Mouse (Mus musculus): Measurements from ENCODE around the gene Notch3. TPM values are rescaled to one million over a fixed set of nuclear protein-coding genes. Genes with fewer than 3 reads are reported as not detected.

The Notch3 gene
- polyA plus RNA-seq, 1 experiment from 2014 or later, result 6.4 TPM

- ATAC-seq (replicated peaks; ENCODE audit: insufficient number of reproducible peaks, insufficient read depth, low FRiP score, low read depth), result no peak; the same call in 1 of the 2 replicates
- H3K36me3 ChIP-seq, result no peaks in the 10 kb centered on the region
- WGBS, result 28% methylated on average over 1 of the region's 1 CpGs
Measured at GRCm38 (mm10) chr17:32091032-32091363, 75.7 kb downstream of the Notch3 start.

GRCm38 (mm10) chr17:32087069-32087468, 79.6 kb downstream of the Notch3 start:
- peaks cover 9% of the 10 kb centered on the region for H3K4me1 ChIP-seq (replicated peaks)
- WGBS, result 91% methylated on average over 2 of the region's 2 CpGs
- no peak overlapping the region for H3K27ac ChIP-seq
- no peaks in the 10 kb centered on the region for H3K36me3 ChIP-seq
- H3K9me3 ChIP-seq (replicated peaks), result no peaks in the 10 kb centered on the region
- no peak overlapping the region for H3K4me2 ChIP-seq
- H3K9ac ChIP-seq, result no peak overlapping the region
- H3K27me3 ChIP-seq, result no peaks in the 10 kb centered on the region
- ATAC-seq (replicated peaks; ENCODE audit: insufficient number of reproducible peaks, insufficient read depth, low FRiP score, low read depth), result no peak
- H3K4me3 ChIP-seq, result no peak overlapping the region

More at GRCm38 (mm10) chr17:32091032-32091363, 75.7 kb downstream of the Notch3 start:
- no peaks in the 10 kb centered on the region for H3K27me3 ChIP-seq
- H3K27ac ChIP-seq, result peak overlapping the region; percentile 47; the same call in 1 of the 2 replicates
- 0 out of 2 replicates have a peak overlapping the region, but pooled peaks have one; percentile 25 for H3K9ac ChIP-seq
- peak overlapping the region; percentile 43 for H3K4me3 ChIP-seq
- H3K4me1 ChIP-seq (replicated peaks), result peaks cover 9% of the 10 kb centered on the region
- peak overlapping the region; percentile 62 for H3K4me2 ChIP-seq
- H3K9me3 ChIP-seq (replicated peaks), result no peaks in the 10 kb centered on the region

GRCm38 (mm10) chr17:32083351-32083750, 83.3 kb downstream of the Notch3 start:
- 83% methylated on average over 2 of the region's 2 CpGs for WGBS
- Histone ChIP-seq H3K27ac (no peak overlapping the region), H3K9me3 (replicated peaks) (no peaks in the 10 kb centered on the region), H3K4me3 (no peak overlapping the region), H3K36me3 (no peaks in the 10 kb centered on the region), H3K27me3 (no peaks in the 10 kb centered on the region), H3K4me2 (no peak overlapping the region), H3K9ac (no peak overlapping the region), H3K4me1 (replicated peaks) (no peaks in the 10 kb centered on the region)
- ATAC-seq (replicated peaks; ENCODE audit: insufficient number of reproducible peaks, insufficient read depth, low FRiP score, low read depth), result no peak

GRCm38 (mm10) chr17:32075164-32075563, 91.5 kb downstream of the Notch3 start:
- no peaks in the 10 kb centered on the region for H3K9me3 ChIP-seq (replicated peaks)
- no peaks in the 10 kb centered on the region for H3K36me3 ChIP-seq
- no peak for ATAC-seq (replicated peaks; ENCODE audit: insufficient number of reproducible peaks, insufficient read depth, low FRiP score, low read depth)
- H3K27me3 ChIP-seq, result 0 out of 2 replicates have a peak, but pooled peaks cover 8% of the 10 kb centered on the region
- 0% methylated on average over 2 of the region's 2 CpGs for WGBS
- H3K27ac ChIP-seq, result no peak overlapping the region
- no peaks in the 10 kb centered on the region for H3K4me1 ChIP-seq (replicated peaks)
- H3K4me2 ChIP-seq, result no peak overlapping the region
- no peak overlapping the region for H3K9ac ChIP-seq
- H3K4me3 ChIP-seq, result no peak overlapping the region

GRCm38 (mm10) chr17:32074658-32075057, 92.0 kb downstream of the Notch3 start:
- Histone ChIP-seq H3K36me3 (no peaks in the 10 kb centered on the region), H3K27ac (no peak overlapping the region), H3K4me2 (no peak overlapping the region), H3K27me3 (0 out of 2 replicates have a peak, but pooled peaks cover 8% of the 10 kb centered on the region), H3K4me3 (no peak overlapping the region), H3K9ac (no peak overlapping the region), H3K4me1 (replicated peaks) (no peaks in the 10 kb centered on the region), H3K9me3 (replicated peaks) (no peaks in the 10 kb centered on the region)
- ATAC-seq (replicated peaks; ENCODE audit: insufficient number of reproducible peaks, insufficient read depth, low FRiP score, low read depth), result no peak
- WGBS, result 47% methylated on average over 4 of the region's 4 CpGs

- Histone ChIP-seq H3K9ac (no peak overlapping the region), H3K27ac (no peak overlapping the region), H3K36me3 (no peaks in the 10 kb centered on the region), H3K4me2 (no peak overlapping the region), H3K4me3 (no peak overlapping the region), H3K9me3 (replicated peaks) (no peaks in the 10 kb centered on the region), H3K27me3 (0 out of 2 replicates have a peak, but pooled peaks cover 8% of the 10 kb centered on the region), H3K4me1 (replicated peaks) (no peaks in the 10 kb centered on the region)
- no peak for ATAC-seq (replicated peaks; ENCODE audit: insufficient number of reproducible peaks, insufficient read depth, low FRiP score, low read depth)
- 0% methylated on average over 2 of the region's 2 CpGs for WGBS
Measured at GRCm38 (mm10) chr17:32073359-32073758, 93.3 kb downstream of the Notch3 start.

Other genes starting within 250 kb of the Notch3 start
- 29.2 and 31.7 TPM in 2 replicates for gene Rrp1b, start 130.8 kb downstream of the Notch3 start, polyA plus RNA-seq (2015; fragmentation: Nextera tagmentation; extraction: Ambion mirVana)
- gene Hsf2bp, start 130.5 kb downstream of the Notch3 start, polyA plus RNA-seq (2015; fragmentation: Nextera tagmentation; extraction: Ambion mirVana), result 0.04 and 0.26 TPM in 2 replicates
- 0.30 and 0.34 TPM in 2 replicates for gene Ephx3, start 22.7 kb upstream of the Notch3 start, polyA plus RNA-seq (2015; fragmentation: Nextera tagmentation; extraction: Ambion mirVana)
- 48.8 and 66.7 TPM in 2 replicates for gene Brd4, start 117.9 kb upstream of the Notch3 start, polyA plus RNA-seq (2015; fragmentation: Nextera tagmentation; extraction: Ambion mirVana)
- gene Akap8, start 154.4 kb upstream of the Notch3 start, polyA plus RNA-seq (2015; fragmentation: Nextera tagmentation; extraction: Ambion mirVana), result 64.8 and 74.3 TPM in 2 replicates
- gene Akap8l, start 183.8 kb upstream of the Notch3 start, polyA plus RNA-seq (2015; fragmentation: Nextera tagmentation; extraction: Ambion mirVana), result 88.1 and 98.5 TPM in 2 replicates
- gene Wiz, start 222.6 kb upstream of the Notch3 start, polyA plus RNA-seq (2015; fragmentation: Nextera tagmentation; extraction: Ambion mirVana), result 13.1 and 16.9 TPM in 2 replicates
- gene Rasal3, start 236.7 kb upstream of the Notch3 start, polyA plus RNA-seq (2015; fragmentation: Nextera tagmentation; extraction: Ambion mirVana), result 1.9 and 10.0 TPM in 2 replicates